Mouse (Mus musculus): ENCODE data around the gene Sf3b3.

Sf3b3 gene

GRCm38 (mm10) chr8:110776335-110776734 lies 70.3 kb downstream of the Sf3b3 start:
- in situ Hi-C loops (cut with MboI, MseI): no loop called here

- in situ Hi-C loops (cut with MboI, MseI): no loop called here
Measured at GRCm38 (mm10) chr8:110775721-110776120, 70.9 kb downstream of the Sf3b3 start.

- in situ Hi-C loops (cut with MboI, MseI): no loop called here
Measured at GRCm38 (mm10) chr8:110775316-110775715, 71.3 kb downstream of the Sf3b3 start.

GRCm38 (mm10) chr8:110774725-110775124 lies 71.9 kb downstream of the Sf3b3 start:
- in situ Hi-C loops (cut with MboI, MseI): no loop called here

GRCm38 (mm10) chr8:110774047-110774446 lies 72.5 kb downstream of the Sf3b3 start:
- in situ Hi-C loops (cut with MboI, MseI): no loop called here

GRCm38 (mm10) chr8:110772452-110772851 lies 74.1 kb downstream of the Sf3b3 start:
- in situ Hi-C loops (cut with MboI, MseI): no loop called here

GRCm38 (mm10) chr8:110767261-110767660 lies 79.3 kb downstream of the Sf3b3 start:
- in situ Hi-C loops (cut with MboI, MseI): no loop called here

GRCm38 (mm10) chr8:110764671-110765070 lies 81.9 kb downstream of the Sf3b3 start:
- in situ Hi-C loops (cut with MboI, MseI): no loop called here

GRCm38 (mm10) chr8:110761988-110762387 lies 84.6 kb downstream of the Sf3b3 start:
- in situ Hi-C loops (cut with MboI, MseI): no loop called here

- in situ Hi-C loops (cut with MboI, MseI): no loop called here
Measured at GRCm38 (mm10) chr8:110761185-110761584, 85.4 kb downstream of the Sf3b3 start.

- in situ Hi-C loops (cut with MboI, MseI): no loop called here
Measured at GRCm38 (mm10) chr8:110760280-110760940, 86.2 kb downstream of the Sf3b3 start.
